Mouse (Mus musculus): ENCODE results near the gene Eif4a3.
"Not testable (repeated sequence)": the region's sequence is repeated elsewhere in the genome, so short reads cannot be mapped to it uniquely, and the experiment has no call there.

The Eif4a3 gene

DNA sequence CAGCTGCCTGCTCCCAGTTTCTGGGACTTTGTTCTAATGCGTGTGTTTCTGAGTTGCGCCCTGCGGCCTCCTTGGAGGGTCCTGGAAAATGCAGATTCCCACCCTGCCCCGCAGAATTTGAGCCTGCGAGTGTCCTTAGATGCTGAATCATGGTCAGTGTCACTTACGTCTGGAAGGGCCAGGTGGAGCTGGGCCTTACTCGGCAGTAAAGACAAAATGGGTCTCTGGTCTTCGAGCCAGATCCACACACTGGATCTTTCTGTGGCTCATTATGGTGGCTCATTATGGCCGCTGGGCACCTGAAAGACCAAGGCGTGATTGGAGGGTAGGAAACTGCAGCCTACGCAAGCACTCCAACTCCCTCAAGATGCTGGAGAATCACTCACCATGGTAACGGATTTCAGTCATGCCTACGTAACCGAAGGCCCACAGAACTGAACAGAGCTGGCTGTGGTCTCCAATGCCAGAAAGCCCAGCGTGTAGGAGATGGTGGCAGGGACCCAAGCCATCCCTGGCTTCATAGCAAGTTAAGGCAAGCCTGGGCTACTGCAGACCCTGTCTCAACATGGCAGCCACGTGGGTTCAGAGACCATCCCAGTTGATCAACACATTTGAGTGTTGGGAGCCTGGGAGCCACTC is 31.2 kb downstream of the Eif4a3 start:
- Histone ChIP-seq H3K36me3 (ENCODE audit: control insufficient read depth, insufficient read depth, low read length, poor library complexity, severe bottlenecking) (peaks cover 2% of the 10 kb centered on the region; the same call in 1 of the 2 replicates), H3K27me3 (ENCODE audit: control insufficient read depth, insufficient read depth, low read length, poor library complexity, severe bottlenecking) (no peaks in the 10 kb centered on the region)
- no peak for DNase-seq (ENCODE audit: low read depth, low spot score)

DNA sequence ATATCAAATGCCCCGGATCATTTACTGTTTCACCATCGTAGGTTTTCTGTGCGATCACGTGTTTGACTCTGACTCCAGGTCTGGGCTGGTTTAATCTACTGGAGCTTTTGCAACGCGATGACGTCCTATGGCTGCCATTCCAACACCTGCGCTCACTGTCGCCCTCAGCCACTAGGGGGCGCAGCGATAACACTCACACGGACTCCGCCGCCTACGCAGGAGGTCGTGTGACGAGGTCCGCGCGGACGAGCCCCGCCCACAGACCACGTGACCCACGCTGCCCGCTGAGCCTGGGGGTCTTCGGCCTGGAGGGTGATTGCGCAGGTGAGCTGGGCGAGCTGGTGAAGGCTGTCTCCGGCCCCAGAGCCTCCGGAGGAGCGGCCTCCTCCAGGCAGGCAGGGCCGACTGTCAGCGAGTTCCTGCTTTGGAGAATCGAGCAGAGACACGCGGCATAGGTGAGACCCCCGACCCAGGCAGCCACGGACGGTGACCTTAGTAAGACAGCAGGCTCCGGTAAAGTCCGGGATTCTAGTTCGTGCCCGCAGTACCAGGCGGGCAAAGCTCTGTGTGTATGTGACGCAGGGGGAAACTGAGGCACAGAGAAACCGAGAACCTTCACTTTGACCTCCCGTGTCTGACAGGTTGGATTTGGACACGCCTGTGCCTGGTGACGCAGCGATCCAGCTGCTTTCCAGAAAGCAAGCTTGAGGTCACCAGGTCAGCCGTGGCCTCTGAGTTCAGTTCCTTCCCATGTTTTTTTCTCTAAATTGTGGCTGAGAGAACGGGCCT is 31.9 kb downstream of the Eif4a3 start, which contains the start of gene Gaa:
TSS of gene Gaa (plus strand) at position 120 of the 789 bp plus-strand sequence.
- H3K36me3 ChIP-seq (ENCODE audit: control insufficient read depth, insufficient read depth, low read length, poor library complexity, severe bottlenecking) = no peaks in the 10 kb centered on the region
- DNase-seq (ENCODE audit: low read depth, low spot score) = peak; percentile 98
- H3K27me3 ChIP-seq (ENCODE audit: control insufficient read depth, insufficient read depth, low read length, poor library complexity, severe bottlenecking) = no peaks in the 10 kb centered on the region

DNA sequence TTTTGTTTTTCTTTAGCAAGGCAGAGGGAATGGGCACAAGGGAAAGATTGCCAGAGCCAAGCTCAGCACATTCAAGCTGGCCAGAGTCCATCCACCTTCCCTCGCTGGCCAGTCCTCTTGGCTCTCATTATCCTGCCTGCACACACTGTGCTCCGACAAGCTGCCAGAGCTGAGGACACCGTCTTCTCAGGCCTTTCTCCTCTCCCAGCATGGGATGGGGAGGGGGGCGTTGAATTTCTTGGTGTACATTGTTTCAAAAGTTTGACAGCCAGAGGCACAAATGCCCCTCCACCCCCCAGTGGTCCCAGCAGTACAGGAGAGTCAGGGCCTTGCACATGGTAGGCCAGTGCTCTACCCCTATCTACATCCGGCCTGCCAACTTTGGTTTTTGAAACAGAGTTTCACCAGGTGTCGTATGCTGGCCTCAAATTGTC is 32.6 kb downstream of the Eif4a3 start:
- Histone ChIP-seq H3K27me3 (ENCODE audit: control insufficient read depth, insufficient read depth, low read length, poor library complexity, severe bottlenecking) (no peaks in the 10 kb centered on the region), H3K36me3 (ENCODE audit: control insufficient read depth, insufficient read depth, low read length, poor library complexity, severe bottlenecking) (no peaks in the 10 kb centered on the region)
- DNase-seq (ENCODE audit: low read depth, low spot score) = no peak

DNA sequence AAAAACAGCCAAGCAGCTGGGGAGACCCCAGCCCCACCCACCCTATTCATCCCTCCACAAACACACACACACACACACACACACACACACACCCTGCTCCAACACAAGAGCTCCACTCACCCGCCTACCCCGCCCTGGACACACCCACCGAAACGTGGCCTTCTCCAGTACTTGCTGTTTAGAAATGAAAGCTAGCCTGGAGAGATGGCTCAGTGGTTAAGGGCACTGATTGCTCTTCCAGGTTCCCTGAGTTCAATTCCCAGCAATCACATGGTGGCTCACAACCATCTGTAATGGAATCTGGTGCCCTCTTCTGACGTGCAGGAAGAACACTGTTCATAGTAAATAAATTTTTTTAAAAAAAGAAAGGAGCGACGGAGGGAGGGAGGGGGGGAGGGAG is 34.1 kb downstream of the Eif4a3 start:
- no peak for DNase-seq (ENCODE audit: low read depth, low spot score)
- Histone ChIP-seq H3K36me3 (ENCODE audit: control insufficient read depth, insufficient read depth, low read length, poor library complexity, severe bottlenecking) (no peaks in the 10 kb centered on the region), H3K27me3 (ENCODE audit: control insufficient read depth, insufficient read depth, low read length, poor library complexity, severe bottlenecking) (no peaks in the 10 kb centered on the region)

DNA sequence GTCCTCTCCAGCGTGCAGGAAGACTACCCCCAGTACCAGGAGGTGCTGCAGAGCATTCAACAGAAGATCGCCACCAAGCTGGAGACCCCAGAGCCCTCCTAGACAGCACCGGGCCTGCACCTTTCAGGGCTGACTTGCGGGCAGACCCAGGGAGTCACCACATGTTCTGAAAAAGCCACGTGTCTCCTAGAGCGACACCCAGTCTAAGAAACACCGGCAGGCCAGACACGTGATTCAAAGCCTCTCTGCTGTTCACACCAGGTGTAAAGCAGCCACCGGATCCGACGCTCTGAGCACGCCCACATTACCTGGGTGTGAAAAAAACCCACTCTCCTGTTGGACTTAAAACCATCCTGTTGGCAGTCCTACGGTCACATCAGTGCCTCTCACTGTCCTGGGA is 35.5 kb downstream of the Eif4a3 start:
- H3K27me3 ChIP-seq (ENCODE audit: control insufficient read depth, insufficient read depth, low read length, poor library complexity, severe bottlenecking) = no peaks in the 10 kb centered on the region
- no peak for DNase-seq (ENCODE audit: low read depth, low spot score)
- H3K36me3 ChIP-seq (ENCODE audit: control insufficient read depth, insufficient read depth, low read length, poor library complexity, severe bottlenecking) = no peaks in the 10 kb centered on the region

DNA sequence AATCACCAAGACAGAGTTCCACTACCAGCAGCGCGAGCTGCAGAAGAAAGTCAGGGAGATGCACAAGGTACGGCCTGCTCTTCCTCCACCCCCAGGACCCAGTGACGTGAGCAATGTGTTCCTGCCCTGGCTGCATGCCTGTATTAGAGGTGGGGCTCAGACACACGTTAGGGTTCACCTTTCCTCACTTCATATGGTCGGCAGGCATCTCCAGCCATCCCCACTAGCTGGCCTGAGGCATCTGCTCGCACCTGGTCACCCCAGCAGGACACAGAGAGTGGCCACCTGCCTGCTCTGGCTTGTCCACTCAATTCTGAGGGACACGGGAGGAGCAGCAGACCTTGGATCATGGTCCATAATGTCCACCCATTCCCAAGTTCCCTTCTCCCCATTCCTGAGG is 39.9 kb downstream of the Eif4a3 start:
- Histone ChIP-seq H3K36me3 (ENCODE audit: control insufficient read depth, insufficient read depth, low read length, poor library complexity, severe bottlenecking) (no peaks in the 10 kb centered on the region), H3K27me3 (ENCODE audit: control insufficient read depth, insufficient read depth, low read length, poor library complexity, severe bottlenecking) (no peaks in the 10 kb centered on the region)
- no peak for DNase-seq (ENCODE audit: low read depth, low spot score)

DNA sequence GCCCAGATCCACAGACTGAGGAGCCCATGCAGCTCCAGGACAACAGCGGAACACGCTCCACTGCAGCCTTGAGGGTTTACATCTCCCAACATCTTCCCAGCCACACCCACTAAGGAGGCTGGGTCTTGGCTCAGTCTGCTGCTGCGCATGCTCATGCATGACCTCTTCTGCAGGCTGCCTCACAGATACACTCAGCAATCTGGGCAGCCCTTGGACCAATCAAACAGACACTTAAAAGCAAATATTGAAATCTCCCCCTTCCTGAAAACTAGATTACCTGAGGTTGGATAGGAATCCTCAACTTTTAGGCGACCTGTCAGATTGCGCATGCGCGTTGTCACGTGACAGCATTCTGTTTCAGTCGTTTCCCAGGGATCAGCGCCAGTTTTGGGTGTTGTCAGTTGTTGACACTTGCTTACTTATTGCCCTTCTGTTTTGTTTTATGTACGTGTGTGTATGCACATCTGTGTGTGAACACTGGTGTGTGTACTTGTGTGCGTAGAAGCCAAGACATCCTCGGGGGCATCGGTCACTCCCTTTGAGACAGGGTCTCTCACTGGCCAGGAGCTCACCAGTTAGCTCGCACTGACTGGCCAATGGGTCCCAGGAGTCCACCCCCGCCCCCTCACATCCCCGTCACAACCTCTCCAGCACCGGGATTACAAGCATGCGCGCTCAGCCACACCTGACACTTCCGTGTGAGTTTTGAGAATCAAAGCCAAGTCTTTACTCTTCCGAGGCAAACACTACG is 41.1 kb downstream of the Eif4a3 start:
- DNase-seq (ENCODE audit: low read depth, low spot score) = peak; percentile 56
- H3K27me3 ChIP-seq (ENCODE audit: control insufficient read depth, insufficient read depth, low read length, poor library complexity, severe bottlenecking) = no peaks in the 10 kb centered on the region

DNA sequence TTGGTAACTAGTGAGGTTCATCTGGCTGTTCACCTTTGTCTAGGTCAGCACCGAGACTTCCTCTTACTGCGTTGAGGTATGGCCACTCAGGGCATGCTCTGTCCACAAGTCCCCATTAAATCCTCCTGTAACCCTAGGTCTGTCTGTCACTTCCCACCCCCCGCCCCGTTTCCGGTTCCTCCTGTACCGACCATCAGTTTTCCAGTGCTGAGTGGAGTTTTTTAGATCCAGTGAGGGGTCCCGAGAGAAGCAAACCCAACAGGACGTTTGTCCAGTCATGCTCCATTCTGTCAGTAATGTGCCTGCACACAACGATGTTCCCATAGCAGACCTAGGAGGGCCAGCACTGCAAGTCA is 41.7 kb downstream of the Eif4a3 start:
- no peaks in the 10 kb centered on the region for H3K36me3 ChIP-seq (ENCODE audit: control insufficient read depth, insufficient read depth, low read length, poor library complexity, severe bottlenecking)
- no peak for DNase-seq (ENCODE audit: low read depth, low spot score)
- H3K27me3 ChIP-seq (ENCODE audit: control insufficient read depth, insufficient read depth, low read length, poor library complexity, severe bottlenecking) = no peaks in the 10 kb centered on the region

More for the DNA sequence above, 41.1 kb downstream of the Eif4a3 start:
- H3K36me3 ChIP-seq (ENCODE audit: control insufficient read depth, insufficient read depth, low read length, poor library complexity, severe bottlenecking) = no peaks in the 10 kb centered on the region

DNA sequence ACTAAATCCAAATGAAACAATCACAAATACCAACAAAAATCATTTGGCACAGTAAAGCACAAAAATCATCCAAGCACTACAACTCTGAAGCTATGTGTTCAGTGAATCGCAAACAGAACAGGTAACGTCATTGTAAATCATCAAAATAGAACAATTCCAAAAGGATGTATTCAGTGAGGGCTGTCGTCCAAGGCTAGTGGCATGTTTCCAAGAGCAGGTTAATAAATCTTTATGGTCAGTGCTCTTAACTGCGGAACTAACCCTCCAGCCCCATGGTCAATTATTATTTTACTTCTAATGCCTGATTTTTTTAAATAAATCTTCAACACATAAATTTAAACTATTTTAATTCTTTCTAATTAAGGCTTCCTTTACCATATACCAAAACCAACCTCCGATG is 43.3 kb downstream of the Eif4a3 start:
- not testable (repeated sequence) for H3K27me3 ChIP-seq (ENCODE audit: control insufficient read depth, insufficient read depth, low read length, poor library complexity, severe bottlenecking)

DNA sequence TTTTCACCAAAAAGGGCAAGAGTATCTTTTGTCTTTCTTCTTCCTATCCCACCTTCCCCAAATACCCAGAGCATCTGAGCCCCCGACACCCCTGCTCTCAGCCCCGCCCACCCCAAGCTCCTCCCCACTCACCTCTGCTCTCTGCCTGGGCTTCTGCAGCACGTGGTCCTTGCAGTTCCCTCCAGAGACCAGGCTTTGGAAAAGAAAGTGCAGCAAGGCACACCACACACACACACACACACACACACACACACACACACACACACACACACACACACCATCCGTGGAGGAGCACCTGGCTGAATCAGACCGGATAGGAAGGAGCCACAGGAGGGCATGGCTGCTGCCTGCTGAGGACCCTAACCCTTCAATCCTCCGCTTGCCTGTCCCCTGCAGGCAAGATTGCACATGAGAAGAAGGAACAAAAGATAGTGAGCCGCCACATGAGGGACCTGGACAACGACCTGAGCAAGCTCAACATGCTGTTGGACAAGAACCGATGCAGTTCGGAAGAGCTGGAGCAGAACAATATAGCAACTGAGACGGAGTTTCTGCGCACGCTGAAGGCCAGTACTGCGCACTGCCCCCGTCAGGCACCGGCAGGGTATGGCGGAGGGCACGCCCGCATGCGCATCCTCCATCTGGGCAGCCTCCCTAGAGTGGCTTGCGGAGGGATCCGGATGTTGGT is 46.9 kb downstream of the Eif4a3 start:
- no peaks in the 10 kb centered on the region for H3K36me3 ChIP-seq (ENCODE audit: control insufficient read depth, insufficient read depth, low read length, poor library complexity, severe bottlenecking)
- peak; percentile 59 for DNase-seq (ENCODE audit: low read depth, low spot score)
- H3K27me3 ChIP-seq (ENCODE audit: control insufficient read depth, insufficient read depth, low read length, poor library complexity, severe bottlenecking) = no peaks in the 10 kb centered on the region

More for the DNA sequence above, 43.3 kb downstream of the Eif4a3 start:
- not testable (repeated sequence) for H3K36me3 ChIP-seq (ENCODE audit: control insufficient read depth, insufficient read depth, low read length, poor library complexity, severe bottlenecking); DNase-seq (ENCODE audit: low read depth, low spot score)

DNA sequence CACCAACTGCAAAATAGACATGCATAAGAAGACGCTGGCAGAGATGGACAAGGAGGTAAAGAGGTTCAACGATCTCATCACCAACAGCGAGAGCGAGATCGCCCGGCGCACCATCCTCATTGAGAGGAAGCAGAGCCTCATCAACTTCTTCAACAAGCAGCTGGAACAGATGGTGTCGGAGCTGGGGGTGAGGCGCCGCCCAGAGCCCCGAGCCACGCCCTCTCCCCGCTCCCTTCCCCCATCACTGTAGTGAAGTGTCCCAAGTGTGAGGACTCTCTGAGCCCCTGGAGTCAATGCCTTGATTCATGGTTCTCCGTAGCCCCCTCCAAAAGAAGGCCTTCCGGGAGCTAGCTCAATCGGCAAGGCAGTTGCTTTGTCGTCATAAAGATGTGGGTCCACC is 48.9 kb downstream of the Eif4a3 start:
- no peak for DNase-seq (ENCODE audit: low read depth, low spot score)
- Histone ChIP-seq H3K36me3 (ENCODE audit: control insufficient read depth, insufficient read depth, low read length, poor library complexity, severe bottlenecking) (no peaks in the 10 kb centered on the region), H3K27me3 (ENCODE audit: control insufficient read depth, insufficient read depth, low read length, poor library complexity, severe bottlenecking) (no peaks in the 10 kb centered on the region)

DNA sequence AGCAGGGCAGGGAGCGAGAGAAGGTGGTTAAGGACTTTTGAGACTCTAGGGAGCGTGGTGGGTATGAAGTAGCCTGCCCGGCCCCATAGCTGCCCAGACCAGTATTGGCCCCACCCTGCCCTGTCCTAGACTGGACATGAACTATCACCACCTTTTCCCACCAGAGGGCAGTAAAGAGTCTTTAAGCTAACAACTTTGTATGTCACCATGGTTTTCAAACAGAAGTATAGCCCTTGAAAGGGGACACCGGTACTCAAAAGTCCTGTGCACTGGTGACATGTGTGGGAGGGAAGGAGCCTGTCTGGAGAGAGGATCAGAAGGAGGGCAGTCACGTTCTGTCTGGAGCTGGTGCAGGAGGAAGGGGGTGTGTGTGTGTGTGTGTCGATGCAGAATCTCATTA is 50.9 kb downstream of the Eif4a3 start:
- peak; percentile 82 for DNase-seq (ENCODE audit: low read depth, low spot score)
- Histone ChIP-seq H3K36me3 (ENCODE audit: control insufficient read depth, insufficient read depth, low read length, poor library complexity, severe bottlenecking) (no peaks in the 10 kb centered on the region), H3K27me3 (ENCODE audit: control insufficient read depth, insufficient read depth, low read length, poor library complexity, severe bottlenecking) (no peaks in the 10 kb centered on the region)

DNA sequence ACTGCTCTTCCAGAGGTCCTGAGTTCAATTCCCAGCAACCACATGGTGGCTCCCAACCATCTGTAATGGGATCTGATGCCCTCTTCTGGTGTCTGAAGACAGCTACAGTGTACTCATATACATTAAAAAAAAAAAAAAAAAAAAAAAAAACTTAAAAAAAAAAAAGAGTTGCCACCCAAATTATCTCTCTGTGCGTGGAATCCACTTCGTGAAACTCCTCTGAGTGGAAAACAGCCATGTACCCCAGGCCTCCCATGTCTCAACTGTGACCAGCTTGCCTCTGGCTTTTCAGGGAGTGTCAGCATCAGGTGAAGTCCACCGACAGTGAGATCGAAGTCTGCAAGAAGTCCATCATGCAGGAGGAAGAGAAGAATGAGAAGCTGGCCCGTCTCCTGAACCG is 54.3 kb downstream of the Eif4a3 start:
- not testable (repeated sequence) for H3K27me3 ChIP-seq (ENCODE audit: control insufficient read depth, insufficient read depth, low read length, poor library complexity, severe bottlenecking); DNase-seq (ENCODE audit: low read depth, low spot score); H3K36me3 ChIP-seq (ENCODE audit: control insufficient read depth, insufficient read depth, low read length, poor library complexity, severe bottlenecking)

DNA sequence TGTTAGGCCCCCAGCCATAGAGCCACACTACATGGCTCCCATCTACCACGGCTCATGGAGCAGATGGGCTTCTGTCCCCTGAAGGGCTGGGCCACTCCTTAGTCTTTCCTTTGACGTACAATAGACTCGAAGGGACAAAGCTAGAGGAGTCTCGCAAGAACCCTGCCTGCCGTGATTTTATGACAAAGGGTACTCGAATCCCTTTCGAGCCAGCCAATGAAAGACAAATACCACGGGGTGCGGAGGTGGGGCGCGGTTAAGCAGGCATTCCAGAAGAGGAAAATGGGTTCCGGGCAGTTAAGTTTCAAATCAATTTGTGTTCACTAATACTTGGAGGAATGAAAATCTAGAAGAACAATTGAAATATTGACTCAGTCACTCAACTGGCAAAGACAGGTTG is 60.4 kb downstream of the Eif4a3 start:
- DNase-seq (ENCODE audit: low read depth, low spot score) = no peak
- Histone ChIP-seq H3K36me3 (ENCODE audit: control insufficient read depth, insufficient read depth, low read length, poor library complexity, severe bottlenecking) (no peaks in the 10 kb centered on the region), H3K27me3 (ENCODE audit: control insufficient read depth, insufficient read depth, low read length, poor library complexity, severe bottlenecking) (no peaks in the 10 kb centered on the region)

Measured in splenic B cell, adult 2 months (primary cell).